Mouse (Mus musculus): Measurements from ENCODE around the gene Psapl1.

GRCm38 (mm10) chr5:36182326-36182725 is 21.5 kb upstream of the Psapl1 start:
- TF ChIP-seq CTCF (IDR thresholded peaks at IDR 0.05; ENCODE audit: extremely low read depth, insufficient read length, insufficient replicate concordance, low read depth, low read length) (no peak), POLR2A (IDR thresholded peaks at IDR 0.05; ENCODE audit: low read depth, low read length) (no peak)

Data from small intestine, adult 2 months (tissue).